Mouse (Mus musculus): ENCODE results near the gene Kpna3.
"Not testable (repeated sequence)": the region's sequence is repeated elsewhere in the genome, so short reads cannot be mapped to it uniquely, and the experiment has no call there.

Gene Kpna3

GRCm38 (mm10) chr14:61439661-61440559, at the start of gene Kpna3:
Kpna3 (minus strand) TSS chr14:61439874.
- peak; percentile 98 to 99 for DNase-seq

- DNase-seq, result no peak
Measured at GRCm38 (mm10) chr14:61460365-61460764, 20.7 kb upstream of the Kpna3 start.

- no peak for DNase-seq
Measured at GRCm38 (mm10) chr14:61457468-61457867, 17.8 kb upstream of the Kpna3 start.

- DNase-seq, result no peak
Measured at GRCm38 (mm10) chr14:61455571-61455970, 15.9 kb upstream of the Kpna3 start.

GRCm38 (mm10) chr14:61453032-61453431, 13.4 kb upstream of the Kpna3 start:
- no peak for DNase-seq

- DNase-seq, result no peak
Measured at GRCm38 (mm10) chr14:61452481-61452880, 12.8 kb upstream of the Kpna3 start.

- DNase-seq, result no peak
Measured at GRCm38 (mm10) chr14:61447775-61448174, 8.1 kb upstream of the Kpna3 start.

GRCm38 (mm10) chr14:61439141-61439660, 473 bp downstream of the Kpna3 start:
- DNase-seq, result peak in 1 of 2 experiments; percentile 82

GRCm38 (mm10) chr14:61438171-61438945, 1.3 kb downstream of the Kpna3 start:
- no peak for DNase-seq

- DNase-seq, result no peak
Measured at GRCm38 (mm10) chr14:61436866-61437265, 2.8 kb downstream of the Kpna3 start.

GRCm38 (mm10) chr14:61428126-61428787, 11.4 kb downstream of the Kpna3 start:
- no peak for DNase-seq

GRCm38 (mm10) chr14:61427095-61427494, 12.6 kb downstream of the Kpna3 start:
- DNase-seq, result not testable (repeated sequence)

- DNase-seq, result no peak
Measured at GRCm38 (mm10) chr14:61425080-61425665, 14.5 kb downstream of the Kpna3 start.

- no peak for DNase-seq
Measured at GRCm38 (mm10) chr14:61415719-61416118, 24.0 kb downstream of the Kpna3 start.

GRCm38 (mm10) chr14:61415311-61415710, 24.4 kb downstream of the Kpna3 start:
- no peak for DNase-seq

- DNase-seq, result no peak
Measured at GRCm38 (mm10) chr14:61414808-61415207, 24.9 kb downstream of the Kpna3 start.

- no peak for DNase-seq
Measured at GRCm38 (mm10) chr14:61414199-61414598, 25.5 kb downstream of the Kpna3 start.

- no peak for DNase-seq
Measured at GRCm38 (mm10) chr14:61413686-61414085, 26.0 kb downstream of the Kpna3 start.

GRCm38 (mm10) chr14:61410020-61410419, 29.7 kb downstream of the Kpna3 start:
- DNase-seq, result no peak

GRCm38 (mm10) chr14:61407055-61407454, 32.6 kb downstream of the Kpna3 start:
- no peak for DNase-seq

GRCm38 (mm10) chr14:61405761-61406160, 33.9 kb downstream of the Kpna3 start:
- no peak for DNase-seq

- no peak for DNase-seq
Measured at GRCm38 (mm10) chr14:61404941-61405340, 34.7 kb downstream of the Kpna3 start.

GRCm38 (mm10) chr14:61394745-61395144, 44.9 kb downstream of the Kpna3 start:
- DNase-seq, result no peak

All from lung, postnatal 4 days (tissue).